Mouse (Mus musculus) thymus, postnatal 25 days (tissue): ENCODE data around the gene Wfdc18.

Experiments
- DNase-seq: peaks from one replicate; pipeline ENCODE4 v3.0.0; 2022

The Wfdc18 gene

GRCm38 (mm10) chr11:83708715-83709114, at the start of gene Wfdc18:
Gene Wfdc18 (plus strand): TSS chr11:83709015.
- no peak for DNase-seq

GRCm38 (mm10) chr11:83662204-83662603, 46.6 kb upstream of the Wfdc18 start, which contains the start of gene Ccl4:
Gene Ccl4 (plus strand): TSS chr11:83662584.
- DNase-seq: peak; percentile 38

GRCm38 (mm10) chr11:83663532-83663931, 45.3 kb upstream of the Wfdc18 start:
- no peak for DNase-seq

- no peak for DNase-seq
Observed at GRCm38 (mm10) chr11:83671743-83672142, 37.1 kb upstream of the Wfdc18 start.

- no peak for DNase-seq
Observed at GRCm38 (mm10) chr11:83675665-83676064, 33.1 kb upstream of the Wfdc18 start.

GRCm38 (mm10) chr11:83689918-83690317, 18.9 kb upstream of the Wfdc18 start:
- DNase-seq: no peak

GRCm38 (mm10) chr11:83692008-83692407, 16.8 kb upstream of the Wfdc18 start:
- no peak for DNase-seq

GRCm38 (mm10) chr11:83703705-83704104, 5.1 kb upstream of the Wfdc18 start, which contains the start of gene Wfdc17:
Gene Wfdc17 (plus strand): TSS chr11:83703991.
- no peak for DNase-seq

GRCm38 (mm10) chr11:83709683-83710082, 868 bp downstream of the Wfdc18 start:
- no peak for DNase-seq

GRCm38 (mm10) chr11:83712671-83713070, 3.9 kb downstream of the Wfdc18 start:
- no peak for DNase-seq

- DNase-seq: no peak
Observed at GRCm38 (mm10) chr11:83713925-83714324, 5.1 kb downstream of the Wfdc18 start.

- DNase-seq: no peak
Observed at GRCm38 (mm10) chr11:83717042-83717665, 8.3 kb downstream of the Wfdc18 start.

GRCm38 (mm10) chr11:83720766-83721165, 12.0 kb downstream of the Wfdc18 start:
- DNase-seq: no peak

- DNase-seq: no peak
Observed at GRCm38 (mm10) chr11:83728757-83729432, 20.1 kb downstream of the Wfdc18 start.

GRCm38 (mm10) chr11:83731116-83731515, 22.3 kb downstream of the Wfdc18 start:
- DNase-seq: no peak

GRCm38 (mm10) chr11:83733071-83733640, 24.3 kb downstream of the Wfdc18 start:
- no peak for DNase-seq

GRCm38 (mm10) chr11:83734215-83734614, 25.4 kb downstream of the Wfdc18 start:
- DNase-seq: no peak

GRCm38 (mm10) chr11:83735881-83736280, 27.1 kb downstream of the Wfdc18 start:
- DNase-seq: no peak

GRCm38 (mm10) chr11:83737109-83737558, 28.3 kb downstream of the Wfdc18 start:
- no peak for DNase-seq

- peak; percentile 67 for DNase-seq
Observed at GRCm38 (mm10) chr11:83739241-83739640, 30.4 kb downstream of the Wfdc18 start.

GRCm38 (mm10) chr11:83740443-83740991, 31.7 kb downstream of the Wfdc18 start:
- DNase-seq: no peak

GRCm38 (mm10) chr11:83741841-83742240, 33.0 kb downstream of the Wfdc18 start:
- DNase-seq: no peak

GRCm38 (mm10) chr11:83742731-83743355, 34.0 kb downstream of the Wfdc18 start:
- DNase-seq: no peak
